ENCODE assay signal across 7 mouse cellular contexts in genomic region chr8:114205221-114205901, GRCm38 (mm10). TPM values are rescaled to one million over a fixed set of nuclear protein-coding genes. Genes with fewer than 3 reads are reported as not detected.
DNase-seq lines count a peak whose midpoint lies in the region; ATAC-seq lines count a peak whose summit lies in the region.

TSS of gene Vat1l (plus strand) at chr8:114205612.

- no peaks in the 10 kb centered on the region for H3K36me3 ChIP-seq in hindbrain, embryonic 14.5 days (replicated peaks; ENCODE audit: control insufficient read depth, insufficient read depth)
- no peaks in the 10 kb centered on the region for H3K36me3 ChIP-seq in limb, embryonic 12.5 days

- WGBS in hindbrain, embryonic 14.5 days: under 1% methylated on average over 39 of the region's 39 CpGs
- WGBS in limb, embryonic 12.5 days: under 1% methylated on average over 39 of the region's 39 CpGs

- peak within 1 kb of the TSS; percentile 75 for H3K27ac ChIP-seq in hindbrain, embryonic 14.5 days
- no peak within 1 kb of the TSS for H3K27ac ChIP-seq in limb, embryonic 12.5 days

- no peaks in the 10 kb centered on the region for H3K9me3 ChIP-seq in hindbrain, embryonic 14.5 days (ENCODE audit: control insufficient read depth, low read length)
- no peaks in the 10 kb centered on the region for H3K9me3 ChIP-seq in limb, embryonic 12.5 days

- peak within 1 kb of the TSS; percentile 65 for H3K9ac ChIP-seq in hindbrain, embryonic 14.5 days
- H3K9ac ChIP-seq in limb, embryonic 12.5 days (replicated peaks): peak within 1 kb of the TSS; percentile 56

- no peaks in the 10 kb centered on the region; the same call in 1 of the 2 replicates for H3K27me3 ChIP-seq in hindbrain, embryonic 14.5 days (ENCODE audit: control insufficient read depth, insufficient read depth, low read length)
- peaks cover 55% of the 10 kb centered on the region for H3K27me3 ChIP-seq in limb, embryonic 12.5 days

- H3K4me2 ChIP-seq in hindbrain, embryonic 14.5 days (replicated peaks): peak within 1 kb of the TSS; percentile 61
- H3K4me2 ChIP-seq in limb, embryonic 12.5 days: peak within 1 kb of the TSS; percentile 94

- peaks cover 17% of the 10 kb centered on the region for H3K4me1 ChIP-seq in hindbrain, embryonic 14.5 days (replicated peaks; ENCODE audit: control insufficient read depth, insufficient read depth, low read length)
- H3K4me1 ChIP-seq in limb, embryonic 12.5 days (replicated peaks): peaks cover 17% of the 10 kb centered on the region

- peak; percentile 64 for DNase-seq in ES-CJ7 (ENCODE audit: low read depth, low spot score)
- peak; percentile 13 to 73 for DNase-seq in adrenal gland, adult (ENCODE audit: inconsistent age in 2 of 2, low spot score in 1 of 2)
- DNase-seq in embryo, embryonic 11.5 days (ENCODE audit: low read depth, low spot score): peak; percentile 40
- DNase-seq in hindbrain, embryonic 14.5 days (ENCODE audit: low spot score): peak; percentile 67
- peak; percentile 73 for DNase-seq in retina, embryonic 14.5 days (ENCODE audit: low spot score)

- peak within 1 kb of the TSS; percentile 68 for H3K4me3 ChIP-seq in hindbrain, embryonic 14.5 days (replicated peaks; ENCODE audit: low read length)
- H3K4me3 ChIP-seq in limb, embryonic 12.5 days (replicated peaks): peak within 1 kb of the TSS; percentile 56

- ATAC-seq in hindbrain, embryonic 14.5 days (ENCODE audit: low FRiP score): peak; percentile 84
- no peak for ATAC-seq in limb, embryonic 12.5 days (ENCODE audit: insufficient number of reproducible peaks, insufficient read depth, low FRiP score, low TSS enrichment, low read depth)
- ATAC-seq in monocyte, adult 5-6 weeks (replicated peaks; ENCODE audit: insufficient number of reproducible peaks, low FRiP score, low TSS enrichment, poor library complexity, severe bottlenecking): no peak

RNA-seq across cellular contexts. Expression of gene Vat1l, which starts in this region (rescaled TPM):
- 60.1 and 67.4 TPM in 2 replicates for polyA plus RNA-seq in hindbrain, embryonic 14.5 days (2014; fragmentation: Nextera tagmentation; extraction: Ambion mirVana)
- polyA plus RNA-seq in limb, embryonic 12.5 days (2016; fragmentation: Nextera tagmentation; extraction: Ambion mirVana): 2.9 and 3.7 TPM in 2 replicates
- total RNA-seq in monocyte, adult 5-6 weeks (2017): not detected in 3 replicates

Comparison
In these comparisons a context has a peak if more than half of its experiments do, and no peak if none do; other contexts are left out.
1. RNA of gene Vat1l (polyA plus RNA-seq): 60.1 to 67.4 TPM in hindbrain, embryonic 14.5 days; 2.9 to 3.7 TPM in limb, embryonic 12.5 days; every median in the first group is over 10 times any median in the second.
2. Peak in every context shown above with its lines, with median percentiles within 50 percentile points of each other: DNase-seq.